Mouse (Mus musculus) thymus, adult 2 months (tissue): ENCODE data around the gene Tekt4.

ENCODE experiments used
- CTCF ChIP-seq: fragments of 200-500 bp; IDR thresholded peaks from 2 replicates; pipeline ENCODE4 v1.5.1; 2012; ENCODE audit warnings: mild to moderate bottlenecking, control low read depth, low read length, moderate library complexity, borderline replicate concordance; ENCODE audit not compliant: control insufficient read depth, poor library complexity, insufficient read depth; ENCODE audit errors: extremely low read depth
- POLR2A ChIP-seq: fragments of 200-500 bp; IDR thresholded peaks from 2 replicates; pipeline ENCODE4 v1.6.1; 2012; ENCODE audit warnings: mild to moderate bottlenecking, low read length, control low read depth, moderate library complexity; ENCODE audit not compliant: control insufficient read depth, poor library complexity, insufficient read depth; ENCODE audit errors: extremely low read depth

DNA sequence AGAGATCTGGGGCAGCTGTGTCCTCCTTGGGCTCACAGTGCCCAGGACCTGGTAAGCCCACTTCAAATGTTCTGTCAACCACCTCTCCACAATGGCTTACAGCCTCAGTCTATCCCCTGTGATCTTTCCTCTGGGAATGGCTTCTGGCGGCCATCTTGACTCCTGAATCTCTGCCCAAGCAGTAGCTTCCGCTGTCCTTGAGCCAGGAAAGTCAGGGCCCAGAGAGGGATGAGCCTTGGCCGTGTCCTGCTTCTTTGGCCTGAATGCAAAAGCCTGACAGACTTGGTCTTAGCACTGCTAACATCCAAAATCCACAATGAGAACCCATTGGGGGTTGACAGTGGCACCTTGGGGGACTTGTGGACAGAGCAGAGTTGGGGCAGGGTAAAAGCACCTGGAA lies 57.5 kb downstream of the Tekt4 start:
- no peak for TF ChIP-seq CTCF
- no peak for TF ChIP-seq POLR2A
